ENCODE assay signal across 8 mouse cellular contexts in genomic region chr9:89879574-89879973, GRCm38 (mm10). TPM values are rescaled to one million over a fixed set of nuclear protein-coding genes. Genes with fewer than 3 reads are reported as not detected.
A peak's percentile ranks its signal among the peaks of the same experiment; 100 is the strongest.
DNase-seq lines count a peak whose midpoint lies in the region; ATAC-seq lines count a peak whose summit lies in the region.
"Had no signal": no experiment of that assay in that cellular context is flagged by ENCODE, and none has a peak within 500 bp of the region (broad histone marks: within the 10 kb centered on the region; RNA-seq: fewer than 3 reads in every experiment).

No protein-coding gene starts in this region.

- 0 out of 2 replicates have a peak overlapping the region, but pooled peaks have one; percentile 1 for H3K4me2 ChIP-seq in hindbrain, embryonic 13.5 days
- H3K4me2 ChIP-seq in neural tube, embryonic 13.5 days = peak overlapping the region; percentile 23; the same call in 1 of the 2 replicates

- H3K27me3 ChIP-seq in embryonic facial prominence, embryonic 10.5 days (replicated peaks; ENCODE audit: low read depth, poor library complexity, severe bottlenecking) = peaks cover 94% of the 10 kb centered on the region
- H3K27me3 ChIP-seq in hindbrain, embryonic 13.5 days = peaks cover 56% of the 10 kb centered on the region
- H3K27me3 ChIP-seq in neural tube, embryonic 13.5 days = peaks cover 66% of the 10 kb centered on the region

- 60% methylated on average over 31 of the region's 31 CpGs for WGBS in embryonic facial prominence, embryonic 10.5 days
- WGBS in hindbrain, embryonic 13.5 days = 54% methylated on average over 31 of the region's 31 CpGs
- WGBS in neural tube, embryonic 13.5 days = 57% methylated on average over 31 of the region's 31 CpGs

- H3K4me1 ChIP-seq in embryonic facial prominence, embryonic 10.5 days = peaks cover 4% of the 10 kb centered on the region; the same call in 1 of the 2 replicates
- no peaks in the 10 kb centered on the region for H3K4me1 ChIP-seq in hindbrain, embryonic 13.5 days (replicated peaks)
- no peaks in the 10 kb centered on the region for H3K4me1 ChIP-seq in neural tube, embryonic 13.5 days (replicated peaks)

- DNase-seq in left cerebral cortex, postnatal 4 days = peak; percentile 10
- no peak for DNase-seq in left cerebral cortex, postnatal 10 days (ENCODE audit: extremely low spot score in 1 of 2, low spot score in 2 of 2)
- DNase-seq in embryonic facial prominence, embryonic 10.5 days (ENCODE audit: low spot score) = peak; percentile 50
- DNase-seq in layer of hippocampus, adult 18-20 months (ENCODE audit: low spot score in 2 of 2) = no peak
- DNase-seq in spleen, postnatal 10 days (ENCODE audit: low spot score in 2 of 2) = no peak

- H3K27ac ChIP-seq in embryonic facial prominence, embryonic 10.5 days (replicated peaks) = no peak overlapping the region
- H3K27ac ChIP-seq in hindbrain, embryonic 13.5 days = no peak overlapping the region
- no peak overlapping the region for H3K27ac ChIP-seq in neural tube, embryonic 13.5 days (replicated peaks)

- H3K9me3 ChIP-seq in embryonic facial prominence, embryonic 10.5 days = peaks cover 24% of the 10 kb centered on the region
- peaks cover 6% of the 10 kb centered on the region for H3K9me3 ChIP-seq in hindbrain, embryonic 13.5 days
- peaks cover 3% of the 10 kb centered on the region; the same call in 1 of the 2 replicates for H3K9me3 ChIP-seq in neural tube, embryonic 13.5 days

- no peaks in the 10 kb centered on the region for H3K36me3 ChIP-seq in embryonic facial prominence, embryonic 10.5 days (replicated peaks)
- H3K36me3 ChIP-seq in hindbrain, embryonic 13.5 days = no peaks in the 10 kb centered on the region
- H3K36me3 ChIP-seq in neural tube, embryonic 13.5 days = no peaks in the 10 kb centered on the region

- peak; percentile 65 for ATAC-seq in hindbrain, embryonic 13.5 days (ENCODE audit: low FRiP score)
- ATAC-seq in neural tube, embryonic 13.5 days (ENCODE audit: low read depth) = peak; percentile 74; the same call in 1 of the 2 replicates

- H3K4me3 ChIP-seq in embryonic facial prominence, embryonic 10.5 days = peak overlapping the region; percentile 37
- no peak overlapping the region for H3K4me3 ChIP-seq in hindbrain, embryonic 13.5 days
- no peak overlapping the region for H3K4me3 ChIP-seq in neural tube, embryonic 13.5 days
- H3K4me3 ChIP-seq: myocyte had no signal

- intact Hi-C loops in left cerebral cortex, postnatal 4 days (cut with DNase I) = no loop called here
- intact Hi-C loops in left cerebral cortex, postnatal 10 days (cut with DNase I) = no loop called here

- no peak overlapping the region for H3K9ac ChIP-seq in hindbrain, embryonic 13.5 days
- no peak overlapping the region for H3K9ac ChIP-seq in neural tube, embryonic 13.5 days

RNA-seq across cellular contexts. Expression of gene Rasgrf1, which starts 30.1 kb away (rescaled TPM):
- 10 to 100 TPM; 18.7 to 29.3 TPM for total RNA-seq in left cerebral cortex, postnatal 4 days (2021)
- total RNA-seq in left cerebral cortex, postnatal 10 days (2021) = 100 to 1,000 TPM; 104 to 112 TPM
- polyA plus RNA-seq in embryonic facial prominence, embryonic 10.5 days (2016; fragmentation: Nextera tagmentation; extraction: Ambion mirVana) = 0.23 and 0.24 TPM in 2 replicates
- 1.8 and 2.1 TPM in 2 replicates for polyA plus RNA-seq in hindbrain, embryonic 13.5 days (2015; fragmentation: Nextera tagmentation; extraction: Ambion mirVana)
- polyA plus RNA-seq in neural tube, embryonic 13.5 days (2015; fragmentation: Nextera tagmentation; extraction: Ambion mirVana) = 1.3 and 2.8 TPM in 2 replicates
- 100 to 1,000 TPM; 523 to 556 TPM for total RNA-seq in layer of hippocampus, adult 18-20 months (2021)
- polyA plus RNA-seq: myocyte had no signal

Comparison
In these comparisons a context has a peak if more than half of its experiments do, and no peak if none do; other contexts are left out.
1. DNase-seq: peak in left cerebral cortex, postnatal 4 days (single experiment) and embryonic facial prominence, embryonic 10.5 days (single experiment); none in left cerebral cortex, postnatal 10 days (0 of 2), layer of hippocampus, adult 18-20 months (0 of 2) and spleen, postnatal 10 days (0 of 2).
2. RNA of gene Rasgrf1, which starts 30.1 kb away (total RNA-seq): 523 to 556 TPM in layer of hippocampus, adult 18-20 months; 104 to 112 TPM in left cerebral cortex, postnatal 10 days and 18.7 to 29.3 TPM in left cerebral cortex, postnatal 4 days; every median in the first group is over 4 times any median in the second.